Mouse (Mus musculus) T-helper 2 cell (primary cell): ENCODE data around the gene Abcb10.

Source experiments
- in situ Hi-C: fragments of 300-600 bp; cut with MboI, MseI; formaldehyde crosslinking; loops from one replicate; pipeline ENCODE4 v1.15.1; 2025; ENCODE audit warnings: high pct_unique_total_duplicates

The Abcb10 gene

GRCm38 (mm10) chr8:123902653-123903052 lies 80.3 kb downstream of the Abcb10 start:
- in situ Hi-C loops = no loop called here
